Mouse (Mus musculus): ENCODE measurements at regions not wholly inside any gene's neighbourhood (a gene's known extent, or its start where the extent isn't known, plus 50 kb on each side); places are given as distances from the start of the nearest gene placed in this dataset.

- Histone ChIP-seq H3K9ac (ENCODE audit: low read depth, low read length) (no peak overlapping the region), H3K9me3 (replicated peaks; ENCODE audit: control insufficient read depth, low read length, poor library complexity, severe bottlenecking) (no peaks in the 10 kb centered on the region), H3K36me3 (ENCODE audit: control insufficient read depth, insufficient read depth, low read length) (no peaks in the 10 kb centered on the region), H3K27me3 (ENCODE audit: control insufficient read depth, insufficient read depth, low read depth, low read length) (no peaks in the 10 kb centered on the region), H3K27ac (ENCODE audit: low read length) (no peak overlapping the region), H3K4me2 (ENCODE audit: low read length) (no peak overlapping the region), H3K4me3 (ENCODE audit: low read depth, low read length) (no peak overlapping the region), H3K4me1 (ENCODE audit: control insufficient read depth, insufficient read depth, low read length) (no peaks in the 10 kb centered on the region)
- WGBS = 96% methylated on average over 2 of the region's 2 CpGs
- ATAC-seq = no peak
Observed at GRCm38 (mm10) chr16:86044695-86045094, 143.1 kb upstream of the Adamts5 start.

GRCm38 (mm10) chr16:86034772-86035171 lies 133.1 kb upstream of the Adamts5 start:
- Histone ChIP-seq H3K9me3 (replicated peaks; ENCODE audit: control insufficient read depth, low read length, poor library complexity, severe bottlenecking) (no peaks in the 10 kb centered on the region), H3K4me3 (ENCODE audit: low read depth, low read length) (no peak overlapping the region), H3K4me1 (ENCODE audit: control insufficient read depth, insufficient read depth, low read length) (no peaks in the 10 kb centered on the region), H3K4me2 (ENCODE audit: low read length) (no peak overlapping the region), H3K27me3 (ENCODE audit: control insufficient read depth, insufficient read depth, low read depth, low read length) (no peaks in the 10 kb centered on the region), H3K36me3 (ENCODE audit: control insufficient read depth, insufficient read depth, low read length) (no peaks in the 10 kb centered on the region), H3K9ac (ENCODE audit: low read depth, low read length) (no peak overlapping the region), H3K27ac (ENCODE audit: low read length) (no peak overlapping the region)
- ATAC-seq = no peak
- 92% methylated on average over 9 of the region's 9 CpGs for WGBS

- WGBS = 75% methylated on average over 2 of the region's 2 CpGs
- Histone ChIP-seq H3K4me3 (ENCODE audit: low read depth, low read length) (no peak overlapping the region), H3K9ac (ENCODE audit: low read depth, low read length) (no peak overlapping the region)
Observed at GRCm38 (mm10) chr16:86027700-86028099, 126.1 kb upstream of the Adamts5 start.

GRCm38 (mm10) chr16:86015336-86015735 lies 113.7 kb upstream of the Adamts5 start:
- no peak for ATAC-seq
- no peak overlapping the region for H3K4me2 ChIP-seq (ENCODE audit: low read length)
- 92% methylated on average over 1 of the region's 1 CpGs for whole genome bisulfite sequencing

More at GRCm38 (mm10) chr16:86027700-86028099, 126.1 kb upstream of the Adamts5 start:
- Histone ChIP-seq H3K4me1 (ENCODE audit: control insufficient read depth, insufficient read depth, low read length) (no peaks in the 10 kb centered on the region), H3K4me2 (ENCODE audit: low read length) (no peak overlapping the region), H3K27me3 (ENCODE audit: control insufficient read depth, insufficient read depth, low read depth, low read length) (no peaks in the 10 kb centered on the region), H3K36me3 (ENCODE audit: control insufficient read depth, insufficient read depth, low read length) (no peaks in the 10 kb centered on the region), H3K27ac (ENCODE audit: low read length) (no peak overlapping the region), H3K9me3 (replicated peaks; ENCODE audit: control insufficient read depth, low read length, poor library complexity, severe bottlenecking) (no peaks in the 10 kb centered on the region)
- no peak for ATAC-seq

GRCm38 (mm10) chr16:86011051-86011450 lies 109.4 kb upstream of the Adamts5 start:
- WGBS = 67% methylated on average over 5 of the region's 5 CpGs
- no peak overlapping the region for H3K4me2 ChIP-seq (ENCODE audit: low read length)
- no peak overlapping the region for H3K27ac ChIP-seq (ENCODE audit: low read length)
- ATAC-seq = no peak
- no peaks in the 10 kb centered on the region for H3K36me3 ChIP-seq (ENCODE audit: control insufficient read depth, insufficient read depth, low read length)
- H3K4me1 ChIP-seq (ENCODE audit: control insufficient read depth, insufficient read depth, low read length) = no peaks in the 10 kb centered on the region
- H3K27me3 ChIP-seq (ENCODE audit: control insufficient read depth, insufficient read depth, low read depth, low read length) = no peaks in the 10 kb centered on the region
- no peaks in the 10 kb centered on the region for H3K9me3 ChIP-seq (replicated peaks; ENCODE audit: control insufficient read depth, low read length, poor library complexity, severe bottlenecking)
- H3K4me3 ChIP-seq (ENCODE audit: low read depth, low read length) = no peak overlapping the region
- no peak overlapping the region for H3K9ac ChIP-seq (ENCODE audit: low read depth, low read length)

More at GRCm38 (mm10) chr16:86015336-86015735, 113.7 kb upstream of the Adamts5 start:
- Histone ChIP-seq H3K27me3 (ENCODE audit: control insufficient read depth, insufficient read depth, low read depth, low read length) (no peaks in the 10 kb centered on the region), H3K36me3 (ENCODE audit: control insufficient read depth, insufficient read depth, low read length) (no peaks in the 10 kb centered on the region), H3K4me1 (ENCODE audit: control insufficient read depth, insufficient read depth, low read length) (no peaks in the 10 kb centered on the region), H3K27ac (ENCODE audit: low read length) (no peak overlapping the region), H3K9ac (ENCODE audit: low read depth, low read length) (no peak overlapping the region), H3K4me3 (ENCODE audit: low read depth, low read length) (no peak overlapping the region), H3K9me3 (replicated peaks; ENCODE audit: control insufficient read depth, low read length, poor library complexity, severe bottlenecking) (no peaks in the 10 kb centered on the region)

GRCm38 (mm10) chr16:86009638-86010329 lies 108.2 kb upstream of the Adamts5 start:
- no peaks in the 10 kb centered on the region for H3K27me3 ChIP-seq (ENCODE audit: control insufficient read depth, insufficient read depth, low read depth, low read length)
- no peak overlapping the region for H3K4me3 ChIP-seq (ENCODE audit: low read depth, low read length)
- no peaks in the 10 kb centered on the region for H3K36me3 ChIP-seq (ENCODE audit: control insufficient read depth, insufficient read depth, low read length)
- H3K9me3 ChIP-seq (replicated peaks; ENCODE audit: control insufficient read depth, low read length, poor library complexity, severe bottlenecking) = no peaks in the 10 kb centered on the region
- H3K9ac ChIP-seq (ENCODE audit: low read depth, low read length) = no peak overlapping the region
- no peaks in the 10 kb centered on the region for H3K4me1 ChIP-seq (ENCODE audit: control insufficient read depth, insufficient read depth, low read length)
- WGBS = 24% methylated on average over 3 of the region's 3 CpGs
- no peak overlapping the region for H3K27ac ChIP-seq (ENCODE audit: low read length)
- H3K4me2 ChIP-seq (ENCODE audit: low read length) = no peak overlapping the region
- no peak for ATAC-seq

GRCm38 (mm10) chr16:86007799-86008198 lies 106.2 kb upstream of the Adamts5 start:
- no peak overlapping the region for H3K4me3 ChIP-seq (ENCODE audit: low read depth, low read length)
- no peak for ATAC-seq
- H3K36me3 ChIP-seq (ENCODE audit: control insufficient read depth, insufficient read depth, low read length) = no peaks in the 10 kb centered on the region
- no peak overlapping the region for H3K4me2 ChIP-seq (ENCODE audit: low read length)
- H3K27me3 ChIP-seq (ENCODE audit: control insufficient read depth, insufficient read depth, low read depth, low read length) = no peaks in the 10 kb centered on the region
- no peaks in the 10 kb centered on the region for H3K4me1 ChIP-seq (ENCODE audit: control insufficient read depth, insufficient read depth, low read length)
- no peak overlapping the region for H3K27ac ChIP-seq (ENCODE audit: low read length)
- H3K9me3 ChIP-seq (replicated peaks; ENCODE audit: control insufficient read depth, low read length, poor library complexity, severe bottlenecking) = no peaks in the 10 kb centered on the region
- H3K9ac ChIP-seq (ENCODE audit: low read depth, low read length) = no peak overlapping the region
- 96% methylated on average over 1 of the region's 1 CpGs for WGBS

GRCm38 (mm10) chr16:86000846-86001245 lies 99.2 kb upstream of the Adamts5 start:
- WGBS = 91% methylated on average over 1 of the region's 1 CpGs
- H3K9me3 ChIP-seq (replicated peaks; ENCODE audit: control insufficient read depth, low read length, poor library complexity, severe bottlenecking) = no peaks in the 10 kb centered on the region
- no peaks in the 10 kb centered on the region for H3K36me3 ChIP-seq (ENCODE audit: control insufficient read depth, insufficient read depth, low read length)
- H3K27ac ChIP-seq (ENCODE audit: low read length) = no peak overlapping the region
- H3K27me3 ChIP-seq (ENCODE audit: control insufficient read depth, insufficient read depth, low read depth, low read length) = no peaks in the 10 kb centered on the region
- H3K4me3 ChIP-seq (ENCODE audit: low read depth, low read length) = no peak overlapping the region
- no peak overlapping the region for H3K9ac ChIP-seq (ENCODE audit: low read depth, low read length)
- H3K4me1 ChIP-seq (ENCODE audit: control insufficient read depth, insufficient read depth, low read length) = no peaks in the 10 kb centered on the region
- H3K4me2 ChIP-seq (ENCODE audit: low read length) = no peak overlapping the region
- no peak for ATAC-seq

- Histone ChIP-seq H3K4me1 (ENCODE audit: control insufficient read depth, insufficient read depth, low read length) (no peaks in the 10 kb centered on the region), H3K27ac (ENCODE audit: low read length) (no peak overlapping the region), H3K4me3 (ENCODE audit: low read depth, low read length) (no peak overlapping the region), H3K4me2 (ENCODE audit: low read length) (no peak overlapping the region), H3K27me3 (ENCODE audit: control insufficient read depth, insufficient read depth, low read depth, low read length) (no peaks in the 10 kb centered on the region), H3K9ac (ENCODE audit: low read depth, low read length) (no peak overlapping the region), H3K9me3 (replicated peaks; ENCODE audit: control insufficient read depth, low read length, poor library complexity, severe bottlenecking) (no peaks in the 10 kb centered on the region), H3K36me3 (ENCODE audit: control insufficient read depth, insufficient read depth, low read length) (no peaks in the 10 kb centered on the region)
- no peak for ATAC-seq
- WGBS = 78% methylated on average over 2 of the region's 2 CpGs
Observed at GRCm38 (mm10) chr16:85985841-85986240, 84.2 kb upstream of the Adamts5 start.
